Mouse (Mus musculus): ENCODE data around the gene Gm4779. TPM values are rescaled to one million over a fixed set of nuclear protein-coding genes. Genes with fewer than 3 reads are reported as not detected.

The Gm4779 gene
- polyA plus RNA-seq, 1 experiment from 2014 or later: not detected

Other genes with a start within 250 kb of the Gm4779 start
- gene Ogt, start 154.4 kb downstream of the Gm4779 start, polyA plus RNA-seq (2014; fragmentation: Nextera tagmentation; extraction: Ambion mirVana): 225 and 231 TPM in 2 replicates
- 0.43 TPM in 1 of 2 replicates, not detected in the other for gene Cxcr3, start 60.2 kb downstream of the Gm4779 start, polyA plus RNA-seq (2014; fragmentation: Nextera tagmentation; extraction: Ambion mirVana)
- gene 8030474K03Rik, start 233 bp upstream of the Gm4779 start, polyA plus RNA-seq (2014; fragmentation: Nextera tagmentation; extraction: Ambion mirVana): 0.14 TPM in 1 of 2 replicates, not detected in the other
- gene Nhsl2, start 55.0 kb upstream of the Gm4779 start, polyA plus RNA-seq (2014; fragmentation: Nextera tagmentation; extraction: Ambion mirVana): 14.8 and 16.2 TPM in 2 replicates

All from embryonic facial prominence, embryonic 11.5 days (tissue).